Mouse (Mus musculus) layer of hippocampus, adult 8-10 months (tissue): Measurements from ENCODE around the gene Sucla2. TPM values are rescaled to one million over a fixed set of nuclear protein-coding genes. Genes with fewer than 3 reads are reported as not detected.

ENCODE experiments used
- DNase-seq, 2 experiments: peaks; one replicate each; pipeline ENCODE4 v3.0.0; 2022; ENCODE audit warnings: low spot score in 2 of 2
- total RNA-seq, 4 experiments: library from RNA; stranded (reverse); gene quantifications; 2 replicates each; pipeline ENCODE4 v1.2.4; 2022

Sucla2 gene
- 100 to 1,000 TPM; 143 to 164 (median 157) TPM for total RNA-seq

DNA sequence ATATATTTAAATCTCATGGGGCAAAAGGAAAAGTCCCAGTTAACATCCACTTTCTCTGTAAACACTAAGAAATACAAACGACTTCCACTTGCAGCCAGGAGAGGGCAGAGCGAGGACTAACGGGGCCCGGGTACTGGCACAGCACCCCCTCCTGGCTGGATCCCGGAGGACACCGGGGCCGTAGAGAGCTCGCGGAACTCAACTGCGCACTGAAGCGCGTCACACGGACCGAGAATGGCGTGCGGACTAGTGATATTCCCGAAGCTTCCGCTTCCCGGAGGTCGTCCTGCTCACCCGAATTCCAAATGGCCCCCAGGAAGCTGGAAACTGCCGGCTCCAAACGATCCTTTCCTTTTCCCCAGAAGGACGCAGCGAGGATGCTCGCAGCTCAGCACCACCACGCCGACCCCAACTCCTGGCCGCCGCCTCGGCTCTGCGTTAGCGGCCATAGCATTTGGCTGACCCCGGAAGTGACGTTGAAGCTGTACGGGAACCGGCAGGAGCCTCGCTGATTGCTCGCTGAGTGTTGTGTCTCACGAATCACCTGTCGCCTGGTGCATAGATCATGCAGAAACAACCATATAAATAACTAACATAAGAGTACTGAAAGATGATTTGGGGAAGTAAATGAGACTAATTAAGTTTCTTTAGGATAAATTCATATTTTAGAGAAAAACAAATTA lies at the start of gene Sucla2:
Sucla2 (plus strand) TSS at position 554 of the 683 bp plus-strand sequence.
- DNase-seq: peak; percentile 90 to 97

DNA sequence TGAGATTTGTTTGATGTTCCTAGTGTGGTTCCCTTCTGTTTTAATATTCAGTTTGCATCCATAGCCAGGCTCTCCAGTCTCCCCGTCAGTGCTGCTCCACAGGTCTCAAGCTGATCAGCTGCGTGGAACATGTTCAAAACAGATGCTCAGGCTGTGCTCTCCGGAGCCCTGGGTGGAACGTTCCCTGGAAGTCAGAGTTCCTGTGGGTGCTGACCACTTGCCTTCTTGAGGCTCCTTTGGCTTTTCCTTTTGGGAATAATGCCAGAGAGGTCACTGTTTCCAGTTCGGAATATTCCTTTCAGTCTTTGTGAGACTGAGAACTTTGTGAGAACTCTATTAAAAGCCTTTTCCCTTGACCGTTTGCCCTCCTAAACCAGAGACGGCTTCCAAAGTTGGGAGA lies 49.6 kb upstream of the Sucla2 start:
- DNase-seq: no peak

DNA sequence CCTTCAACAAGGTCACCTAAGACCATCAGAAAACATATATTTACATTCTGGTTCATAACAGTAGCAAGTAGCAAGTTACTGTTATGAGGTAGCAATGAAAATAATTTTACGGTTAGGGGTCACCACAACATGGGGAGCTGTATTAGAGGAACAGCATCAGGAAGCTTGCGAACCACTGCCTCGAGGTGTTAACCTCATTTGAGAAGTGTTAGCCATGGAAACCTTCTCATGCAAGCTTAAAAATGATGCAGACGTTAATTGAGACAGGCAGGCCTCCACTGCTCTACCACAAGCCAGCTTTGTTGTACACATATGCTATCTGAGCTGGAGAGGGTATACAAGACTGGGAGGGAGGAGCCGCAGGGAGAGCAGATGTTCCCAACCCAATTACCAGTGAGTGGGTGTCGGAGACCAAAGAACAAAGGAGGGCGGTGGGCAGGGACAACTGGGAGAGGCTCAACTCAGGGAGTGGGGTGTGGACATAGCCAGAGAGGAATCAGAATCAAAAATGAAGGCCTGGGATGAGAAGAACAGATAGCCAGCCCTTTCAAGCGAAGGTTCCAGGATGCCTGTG lies 48.7 kb upstream of the Sucla2 start:
- peak; percentile 35 for DNase-seq

DNA sequence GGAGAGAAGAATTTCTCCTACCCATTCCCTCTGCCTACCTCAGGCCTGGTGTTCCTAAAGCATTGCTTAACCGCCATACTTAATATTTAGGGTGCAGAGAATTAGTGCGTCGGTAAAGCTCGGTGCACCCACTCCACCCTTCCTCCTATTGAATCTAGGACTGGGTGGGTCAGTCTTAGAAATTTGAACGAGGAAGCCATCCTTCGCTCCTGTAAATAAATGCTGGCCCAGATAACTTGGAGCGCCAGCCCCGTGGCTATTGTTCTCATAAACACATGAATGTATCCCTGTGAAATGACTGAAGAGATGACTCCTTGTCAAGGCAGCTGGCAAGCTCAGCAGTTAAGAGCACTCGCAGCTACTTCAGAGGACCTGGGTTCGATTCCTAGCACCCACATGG lies 48.0 kb upstream of the Sucla2 start:
- DNase-seq: no peak

DNA sequence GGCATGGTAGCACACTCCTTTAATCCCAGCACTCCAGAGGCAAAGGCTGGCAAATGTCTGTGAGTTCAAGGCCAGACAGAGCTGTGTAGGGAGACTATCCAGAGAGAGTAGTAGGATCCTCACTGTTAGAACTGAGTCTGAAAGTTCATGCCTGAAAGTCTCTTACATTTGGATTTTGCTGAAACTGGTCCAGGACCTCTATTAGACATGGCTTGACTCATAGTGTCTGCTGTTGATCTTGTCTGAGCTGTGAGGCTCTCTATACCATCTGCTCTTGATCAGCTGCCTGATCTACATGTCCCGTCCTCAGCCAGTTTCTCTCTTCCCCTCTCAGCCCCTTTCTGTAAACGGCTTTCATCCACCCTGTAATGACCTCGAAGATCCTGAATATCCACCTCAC lies 46.8 kb upstream of the Sucla2 start:
- no peak for DNase-seq

DNA sequence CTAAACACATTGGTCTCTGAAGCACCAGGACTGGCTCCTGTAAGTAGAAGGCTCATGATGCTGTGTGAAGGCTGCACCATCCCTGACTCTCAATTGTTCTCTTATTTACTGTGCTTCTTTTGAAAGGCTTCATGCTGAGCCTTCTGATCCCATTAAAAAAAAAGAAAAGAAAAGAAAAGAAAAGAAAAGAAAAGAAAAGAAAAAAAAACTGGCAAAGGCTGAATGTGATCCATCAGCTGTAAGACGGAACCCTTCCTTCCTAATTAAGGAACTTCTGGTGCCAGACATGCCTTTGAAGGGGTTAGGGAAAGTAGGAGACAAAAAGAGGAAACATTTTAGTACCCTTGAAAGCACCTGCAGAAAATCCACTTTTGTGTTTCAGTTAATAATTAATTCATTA lies 45.3 kb upstream of the Sucla2 start:
- no peak for DNase-seq

DNA sequence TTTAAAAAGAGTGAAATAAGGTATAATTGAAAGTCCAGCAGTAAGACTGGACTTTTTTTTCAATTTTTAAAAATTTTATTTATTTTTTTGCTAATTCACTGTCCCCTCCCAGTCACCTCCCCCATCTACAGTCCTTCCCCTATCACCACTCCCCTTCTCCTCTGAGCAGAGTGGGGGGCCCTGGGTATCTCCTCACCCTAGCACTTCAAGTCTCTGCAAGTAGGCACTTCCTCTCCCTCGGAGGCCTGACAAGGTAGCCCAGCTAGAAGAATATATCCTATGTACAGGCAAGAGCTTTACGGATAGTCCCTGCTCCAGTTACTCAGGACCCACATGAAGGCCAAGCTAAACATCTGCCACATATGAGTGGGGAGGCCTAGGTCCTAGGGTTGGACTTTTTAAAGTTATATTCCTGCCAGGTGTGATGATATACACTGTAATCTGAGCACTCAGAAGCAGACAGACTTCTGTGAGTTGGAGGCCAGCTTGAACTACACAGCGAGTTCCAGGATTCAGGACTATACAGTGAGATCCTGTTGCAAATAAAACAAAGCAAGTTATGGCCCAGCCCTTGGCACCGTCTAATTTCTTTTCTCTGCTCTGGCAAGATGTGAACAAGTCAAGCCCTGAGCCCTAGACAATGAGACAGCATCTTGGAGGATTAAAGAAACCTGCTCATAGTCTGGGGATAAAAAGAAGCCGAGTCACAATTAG lies 41.4 kb upstream of the Sucla2 start:
- DNase-seq: no peak

DNA sequence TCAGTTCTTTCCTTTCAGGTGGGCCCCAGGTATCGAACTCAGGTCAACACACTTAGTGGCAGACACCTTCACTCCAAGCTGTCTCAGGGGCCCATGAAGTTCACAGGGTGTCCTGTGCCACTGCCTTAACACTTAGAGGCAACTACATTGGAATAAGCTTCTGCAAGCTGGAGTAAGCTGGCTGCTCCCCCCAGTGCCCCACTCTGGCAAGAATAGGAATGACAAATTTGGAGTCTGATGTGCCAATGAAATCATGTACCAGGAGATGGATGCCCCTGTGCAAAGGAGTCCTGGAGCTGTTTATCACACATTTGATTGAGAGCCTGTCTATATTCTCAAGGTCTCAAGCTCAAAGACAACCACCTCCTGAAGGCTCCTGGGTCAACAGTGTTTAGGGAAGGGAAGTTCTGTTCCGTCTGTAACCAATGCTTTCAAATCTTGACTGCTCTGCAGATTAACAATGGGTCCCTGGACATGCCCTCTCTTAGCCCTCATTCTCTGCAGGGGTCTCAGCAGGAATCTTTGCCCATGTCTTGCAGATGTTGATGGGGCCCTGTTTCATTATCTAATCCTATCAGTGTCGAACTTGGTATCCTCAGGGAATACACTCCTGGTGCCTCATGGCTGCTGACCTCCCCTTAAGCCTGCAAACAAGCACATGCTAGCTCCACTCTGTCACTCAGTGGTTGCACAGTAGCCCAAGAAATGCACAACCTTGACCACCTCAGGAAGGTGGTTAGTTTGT lies 40.6 kb upstream of the Sucla2 start:
- no peak for DNase-seq

DNA sequence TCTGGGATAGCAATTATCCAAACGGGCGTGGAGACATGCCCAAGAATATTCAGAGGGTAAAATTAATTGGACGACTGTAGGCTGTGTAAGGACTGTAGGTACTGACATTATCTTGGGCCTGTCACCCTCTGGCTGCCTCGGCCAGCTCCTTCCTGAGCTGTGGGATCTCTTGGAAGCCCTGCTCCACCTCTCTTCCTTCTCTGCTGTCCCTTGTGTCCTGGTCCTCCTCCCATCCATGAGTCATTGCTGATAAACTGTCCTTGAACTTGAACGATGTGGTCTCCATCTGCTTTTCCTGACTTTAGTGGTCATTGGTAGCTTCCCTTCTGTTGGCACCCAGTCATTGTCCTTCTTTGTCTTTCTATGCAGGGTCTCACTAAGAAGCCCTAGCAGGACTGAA lies 38.5 kb upstream of the Sucla2 start:
- DNase-seq: no peak

DNA sequence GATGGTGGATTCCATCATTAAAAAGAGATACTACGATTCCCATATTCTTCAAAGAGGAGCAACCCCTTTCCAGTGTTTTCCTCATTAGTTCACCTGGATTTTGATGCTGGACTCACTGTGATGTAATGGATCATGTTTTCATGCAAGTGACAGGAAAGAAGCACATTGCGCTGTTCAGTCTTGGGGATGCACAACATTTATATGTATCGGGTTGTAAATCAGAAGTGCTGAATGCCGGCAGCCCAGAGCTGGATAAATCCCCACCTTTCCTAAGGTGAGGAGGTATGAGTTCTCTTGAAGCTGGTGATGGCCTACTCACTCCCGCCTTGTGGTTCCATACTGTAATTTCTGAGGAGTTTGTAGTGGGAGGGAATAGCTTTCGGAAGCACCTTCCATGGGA lies 31.8 kb upstream of the Sucla2 start:
- DNase-seq: no peak

DNA sequence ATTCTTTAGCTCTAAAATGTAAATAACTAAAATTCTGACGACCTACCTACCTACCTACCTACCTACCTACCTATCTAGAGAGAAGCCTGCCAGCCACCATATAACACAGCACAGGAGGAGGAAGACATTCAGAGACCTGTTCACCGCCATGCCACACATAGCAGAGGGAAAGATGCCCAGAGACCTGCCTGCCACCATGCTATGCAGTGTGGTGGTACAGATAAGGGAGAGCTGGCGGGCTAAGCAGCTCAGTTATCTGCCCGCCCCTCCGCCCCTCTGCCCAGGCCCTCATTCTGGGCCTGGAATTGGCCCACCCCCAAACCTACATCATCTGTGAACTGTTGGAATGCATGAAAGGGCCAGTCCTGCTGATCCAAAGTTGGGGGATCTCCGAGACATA lies 31.0 kb upstream of the Sucla2 start:
- no peak for DNase-seq

DNA sequence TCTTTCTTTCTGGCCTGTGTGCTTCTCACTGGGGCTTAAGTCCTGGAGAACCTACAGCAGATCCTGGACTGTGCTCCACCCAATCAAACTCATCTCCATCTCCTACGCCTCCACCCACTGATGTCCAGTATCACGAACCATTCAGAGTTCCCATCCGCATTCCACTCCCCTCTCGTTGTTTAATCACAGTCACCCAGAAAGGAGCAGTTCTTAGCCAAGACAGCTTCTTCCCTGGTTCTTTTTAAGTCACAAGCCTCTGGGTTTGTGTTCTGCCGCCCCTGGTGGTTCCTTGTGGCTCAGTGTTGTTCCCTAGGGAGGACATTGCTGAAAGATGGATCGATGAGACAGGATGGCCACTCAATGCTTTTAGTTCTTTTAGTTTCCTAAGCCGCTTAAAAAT lies 29.4 kb upstream of the Sucla2 start:
- no peak for DNase-seq

DNA sequence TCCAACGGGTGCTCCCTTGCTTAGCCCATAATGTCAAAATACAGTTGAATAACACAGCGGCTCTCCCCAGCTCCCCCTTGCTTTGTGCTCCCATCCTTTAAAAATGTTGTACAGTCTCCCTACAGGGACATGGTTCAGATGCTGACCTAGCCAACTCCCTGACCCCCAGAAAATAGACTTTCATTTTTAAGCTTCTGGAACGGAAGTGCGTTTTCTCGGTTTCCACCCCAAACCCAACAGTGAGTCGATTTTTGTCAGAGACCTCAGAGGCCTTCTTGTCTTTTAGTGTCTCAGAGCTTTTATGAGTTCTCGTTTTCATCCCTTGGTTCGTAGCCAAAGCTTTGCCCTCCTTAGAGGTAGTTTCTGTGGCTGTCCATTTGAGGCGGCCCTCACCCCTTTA lies 23.8 kb upstream of the Sucla2 start:
- no peak for DNase-seq

DNA sequence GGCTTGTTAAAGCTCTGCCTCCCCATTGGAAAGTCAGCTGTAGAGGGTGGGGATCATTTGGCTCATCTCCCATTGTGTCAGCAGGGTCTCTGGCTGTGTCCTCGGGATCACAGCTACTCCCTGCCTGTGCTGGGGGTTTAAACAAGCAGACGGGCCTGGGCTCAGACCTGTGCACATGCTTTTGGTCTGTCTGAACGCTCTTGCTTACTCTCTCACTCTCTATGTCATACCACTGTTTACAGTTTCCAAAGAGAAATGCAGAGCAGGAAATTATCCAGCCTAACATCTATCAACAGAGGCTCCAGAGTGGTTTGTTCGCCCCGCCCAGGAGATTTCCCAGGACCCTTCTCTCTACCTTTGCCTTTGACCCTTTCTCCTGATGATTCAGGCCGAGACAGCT lies 23.4 kb upstream of the Sucla2 start:
- DNase-seq: no peak

DNA sequence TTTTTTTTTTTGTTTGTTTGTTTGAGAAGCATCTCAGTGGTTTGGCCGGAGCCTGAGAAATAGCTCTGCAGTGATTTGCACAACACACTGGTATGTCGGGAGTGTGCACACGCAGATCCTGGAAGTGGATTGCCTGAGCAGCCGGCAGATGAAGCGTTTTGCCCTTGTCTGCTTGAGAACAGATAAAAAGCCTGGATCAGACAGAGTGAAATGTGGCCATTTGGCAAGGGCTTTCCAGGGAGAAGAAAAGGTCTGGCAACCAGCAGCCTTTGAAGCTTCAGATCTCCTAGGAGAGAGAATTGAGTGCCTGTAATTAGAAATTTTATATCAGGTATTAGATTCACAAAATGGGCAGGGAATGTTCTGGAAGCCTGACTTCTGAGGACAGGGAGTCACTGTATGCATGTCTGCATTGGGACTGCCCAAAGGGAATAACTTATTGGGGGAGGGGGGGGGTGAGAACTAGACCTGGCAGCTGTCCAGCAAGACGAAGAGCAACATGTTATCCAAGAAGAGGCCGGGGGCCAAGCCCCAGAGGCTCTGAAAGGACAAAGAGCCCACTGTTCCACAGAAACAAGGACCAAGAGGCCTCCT lies 22.4 kb upstream of the Sucla2 start:
- DNase-seq: peak; percentile 29 to 37

DNA sequence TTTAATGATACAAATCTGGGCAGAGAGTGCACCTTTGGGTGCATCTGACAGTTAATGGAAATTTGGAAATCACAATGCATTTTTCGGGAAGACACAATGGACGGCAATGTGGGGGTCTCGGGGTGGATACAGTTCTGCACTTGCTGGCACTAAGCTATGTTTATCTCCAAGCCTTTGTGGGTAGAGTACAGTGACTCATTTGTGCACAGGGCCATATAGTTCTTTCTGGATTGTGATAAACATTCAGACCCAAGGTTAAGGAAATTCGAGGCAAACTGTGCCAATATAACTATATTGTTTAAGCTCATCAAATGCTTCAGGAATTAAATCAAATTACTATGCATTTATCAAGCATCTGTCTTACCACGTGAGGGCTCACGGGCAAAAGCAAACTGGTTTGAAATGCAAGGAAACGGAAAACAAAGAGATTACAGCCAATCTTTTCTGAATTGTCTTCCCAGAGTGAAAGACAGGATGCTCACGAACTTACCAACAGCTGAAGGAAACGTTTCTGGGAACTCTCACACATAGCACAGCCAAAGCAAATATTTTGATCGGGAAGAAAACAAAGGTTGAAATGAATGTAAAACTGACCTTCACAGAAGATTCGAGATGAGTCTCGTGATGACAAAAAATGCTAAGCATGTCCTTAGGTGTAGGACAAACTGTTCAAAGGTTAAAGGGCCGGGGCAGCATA lies 21.7 kb upstream of the Sucla2 start:
- no peak for DNase-seq

DNA sequence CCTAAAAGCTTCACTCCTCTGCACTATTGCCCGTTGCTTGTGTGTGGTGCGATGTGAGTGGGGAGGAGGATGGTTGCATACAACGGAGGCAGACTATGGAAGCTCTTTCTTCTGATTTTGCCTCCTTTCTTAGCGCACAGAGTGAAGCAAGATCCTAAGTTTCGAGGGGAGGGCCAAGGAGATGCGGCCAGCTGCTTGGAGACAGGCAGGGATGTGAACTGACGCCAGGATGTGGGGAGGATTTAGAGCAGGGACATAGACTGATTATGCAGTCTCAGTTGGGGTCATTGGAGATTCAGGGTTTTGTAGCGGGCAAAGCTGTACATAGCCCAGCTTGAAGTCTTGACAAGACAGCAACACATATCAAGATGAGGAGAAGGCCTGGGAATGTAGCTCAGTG lies 18.8 kb upstream of the Sucla2 start:
- no peak for DNase-seq

DNA sequence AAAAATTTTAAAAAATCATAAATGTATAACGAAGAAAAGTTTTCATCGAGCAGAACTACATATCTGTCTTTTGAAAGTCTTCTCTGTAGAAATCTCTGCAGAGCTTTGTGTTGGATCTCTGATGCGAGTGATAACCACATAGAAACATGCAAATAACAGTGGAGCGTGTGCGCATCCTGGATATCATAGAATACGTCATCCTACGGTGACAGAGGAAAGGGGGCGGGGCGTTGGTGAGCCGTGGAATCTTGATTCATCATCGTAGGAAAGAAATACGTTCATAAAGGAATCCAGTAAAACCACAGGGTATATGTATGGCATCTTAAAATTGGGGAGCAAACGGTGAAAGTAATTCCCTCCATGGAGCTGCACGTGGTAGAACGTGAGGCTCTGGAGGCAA lies 17.9 kb upstream of the Sucla2 start:
- DNase-seq: no peak

DNA sequence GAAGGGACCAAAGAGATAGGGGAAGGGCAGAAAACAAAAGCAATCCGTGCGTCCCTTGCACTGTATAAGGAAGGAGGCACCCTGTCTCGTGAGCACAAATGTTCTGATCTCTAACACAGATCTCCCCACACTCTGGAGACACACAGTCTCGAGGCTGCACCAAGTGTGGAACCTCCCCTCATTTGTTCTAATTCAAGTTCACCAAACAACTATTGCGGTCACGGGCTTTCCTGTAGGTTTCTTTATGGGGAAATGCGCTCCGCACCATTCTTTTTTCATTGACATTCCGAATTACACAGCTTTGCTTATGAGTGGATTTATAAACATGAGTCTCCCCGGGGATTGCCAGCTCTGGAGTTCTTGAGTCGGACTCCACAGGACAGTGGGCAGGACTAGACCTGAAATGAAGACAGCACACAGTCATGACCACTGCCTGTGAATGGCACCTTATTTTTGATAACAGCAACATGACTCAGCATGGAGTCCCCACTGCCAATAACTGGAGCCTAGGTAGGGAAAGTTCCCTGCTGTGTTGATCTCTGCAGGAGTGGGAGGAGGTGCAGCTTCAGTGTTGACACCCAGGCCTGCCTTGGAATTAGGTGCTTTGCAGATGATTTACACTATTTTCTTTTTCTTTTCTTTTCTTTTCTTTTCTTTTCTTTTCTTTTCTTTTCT lies 17.3 kb upstream of the Sucla2 start:
- no peak for DNase-seq

DNA sequence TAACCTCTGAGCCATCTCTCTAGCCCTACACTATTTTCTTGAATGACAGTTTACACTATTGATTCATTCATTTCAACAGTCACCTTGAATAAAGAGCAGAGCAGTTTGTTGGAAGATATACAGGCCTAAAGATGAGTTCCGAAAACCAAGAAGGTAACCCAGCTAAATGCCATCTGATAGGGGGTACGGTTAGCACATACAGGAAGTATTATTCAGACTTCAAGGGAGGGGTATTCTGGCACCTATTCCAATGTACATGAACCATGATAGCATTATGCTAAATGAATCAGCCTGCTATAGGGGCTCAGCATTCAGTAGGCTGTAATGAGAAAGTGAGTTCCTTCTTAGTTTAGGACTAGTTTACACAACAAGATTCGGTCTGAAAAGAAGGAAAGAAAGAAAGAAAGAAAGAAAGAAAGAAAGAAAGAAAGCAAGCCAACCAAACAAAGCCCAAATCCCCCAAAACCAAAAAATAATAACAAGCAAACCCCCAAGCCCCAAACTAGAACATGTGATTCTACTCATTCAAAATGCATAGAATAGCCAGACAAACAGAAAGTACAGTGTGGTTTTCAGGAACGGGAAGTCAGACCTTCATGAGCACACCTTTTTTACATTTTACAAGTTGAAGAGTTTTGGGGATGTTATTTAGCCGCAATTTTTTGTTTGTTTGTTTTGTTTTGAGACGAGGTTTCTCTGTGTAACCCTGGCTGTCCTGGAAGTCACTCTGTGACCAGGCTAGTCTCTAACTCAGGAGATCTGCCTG lies 16.3 kb upstream of the Sucla2 start:
- DNase-seq: no peak
